Mouse (Mus musculus): ENCODE measurements around the gene N4bp1.

The N4bp1 gene

GRCm38 (mm10) chr8:86884489-86885463 lies at the start of gene N4bp1:
Gene N4bp1, minus strand, starts transcription at chr8:86885258.
- peak; percentile 94 for DNase-seq

GRCm38 (mm10) chr8:86934841-86935240 lies 49.8 kb upstream of the N4bp1 start:
- no peak for DNase-seq

GRCm38 (mm10) chr8:86934393-86934792 lies 49.3 kb upstream of the N4bp1 start:
- DNase-seq = no peak

- DNase-seq = peak; percentile 24
Observed at GRCm38 (mm10) chr8:86933898-86934297, 48.8 kb upstream of the N4bp1 start.

GRCm38 (mm10) chr8:86926237-86926636 lies 41.2 kb upstream of the N4bp1 start:
- DNase-seq = no peak

- DNase-seq = no peak
Observed at GRCm38 (mm10) chr8:86923219-86923835, 38.3 kb upstream of the N4bp1 start.

GRCm38 (mm10) chr8:86922673-86923072 lies 37.6 kb upstream of the N4bp1 start:
- DNase-seq = no peak

- DNase-seq = no peak
Observed at GRCm38 (mm10) chr8:86922141-86922540, 37.1 kb upstream of the N4bp1 start.

GRCm38 (mm10) chr8:86920996-86921395 lies 35.9 kb upstream of the N4bp1 start:
- no peak for DNase-seq

GRCm38 (mm10) chr8:86920455-86920854 lies 35.4 kb upstream of the N4bp1 start:
- DNase-seq = no peak

- DNase-seq = no peak
Observed at GRCm38 (mm10) chr8:86920024-86920423, 35.0 kb upstream of the N4bp1 start.

- DNase-seq = no peak
Observed at GRCm38 (mm10) chr8:86919262-86919661, 34.2 kb upstream of the N4bp1 start.

GRCm38 (mm10) chr8:86918093-86918492 lies 33.0 kb upstream of the N4bp1 start:
- DNase-seq = no peak

- DNase-seq = no peak
Observed at GRCm38 (mm10) chr8:86917689-86918088, 32.6 kb upstream of the N4bp1 start.

- DNase-seq = no peak
Observed at GRCm38 (mm10) chr8:86916369-86916768, 31.3 kb upstream of the N4bp1 start.

- DNase-seq = no peak
Observed at GRCm38 (mm10) chr8:86911136-86911535, 26.1 kb upstream of the N4bp1 start.

GRCm38 (mm10) chr8:86910250-86910649 lies 25.2 kb upstream of the N4bp1 start:
- no peak for DNase-seq

- DNase-seq = peak; percentile 85
Observed at GRCm38 (mm10) chr8:86908536-86908935, 23.5 kb upstream of the N4bp1 start.

GRCm38 (mm10) chr8:86904911-86905310 lies 19.9 kb upstream of the N4bp1 start:
- DNase-seq = no peak

- DNase-seq = peak; percentile 92
Observed at GRCm38 (mm10) chr8:86903104-86903503, 18.0 kb upstream of the N4bp1 start.

- DNase-seq = no peak
Observed at GRCm38 (mm10) chr8:86902656-86903055, 17.6 kb upstream of the N4bp1 start.

GRCm38 (mm10) chr8:86901972-86902371 lies 16.9 kb upstream of the N4bp1 start:
- no peak for DNase-seq

GRCm38 (mm10) chr8:86897726-86898419 lies 12.8 kb upstream of the N4bp1 start:
- DNase-seq = no peak
